Mouse (Mus musculus) lung, postnatal 10 days (tissue): ENCODE measurements around the gene Psen2.

Experiments
- DNase-seq: peaks from one replicate; pipeline ENCODE4 v3.0.0; 2021

Gene Psen2

GRCm38 (mm10) chr1:180247901-180248300, 15.3 kb downstream of the Psen2 start:
- no peak for DNase-seq

GRCm38 (mm10) chr1:180245741-180246507, 17.3 kb downstream of the Psen2 start:
- DNase-seq, result no peak

GRCm38 (mm10) chr1:180231729-180232128, 31.5 kb downstream of the Psen2 start:
- DNase-seq, result no peak

GRCm38 (mm10) chr1:180230580-180230979, 32.7 kb downstream of the Psen2 start:
- DNase-seq, result no peak

- no peak for DNase-seq
Observed at GRCm38 (mm10) chr1:180229906-180230305, 33.3 kb downstream of the Psen2 start.

- DNase-seq, result no peak
Observed at GRCm38 (mm10) chr1:180228854-180229253, 34.4 kb downstream of the Psen2 start.

- DNase-seq, result peak; percentile 38
Observed at GRCm38 (mm10) chr1:180226766-180227165, 36.5 kb downstream of the Psen2 start.

GRCm38 (mm10) chr1:180226221-180226713, 37.0 kb downstream of the Psen2 start:
- DNase-seq, result no peak

- DNase-seq, result peak; percentile 75
Observed at GRCm38 (mm10) chr1:180225500-180226220, 37.6 kb downstream of the Psen2 start.

GRCm38 (mm10) chr1:180222007-180222406, 41.2 kb downstream of the Psen2 start:
- no peak for DNase-seq

- no peak for DNase-seq
Observed at GRCm38 (mm10) chr1:180220791-180221542, 42.3 kb downstream of the Psen2 start.

GRCm38 (mm10) chr1:180216541-180217276, 46.5 kb downstream of the Psen2 start:
- no peak for DNase-seq

GRCm38 (mm10) chr1:180215044-180215443, 48.2 kb downstream of the Psen2 start:
- DNase-seq, result peak; percentile 72

GRCm38 (mm10) chr1:180212911-180213310, 50.3 kb downstream of the Psen2 start:
- DNase-seq, result no peak

- DNase-seq, result no peak
Observed at GRCm38 (mm10) chr1:180210781-180211271, 52.4 kb downstream of the Psen2 start.

GRCm38 (mm10) chr1:180210031-180210432, 53.2 kb downstream of the Psen2 start:
- DNase-seq, result no peak

GRCm38 (mm10) chr1:180208370-180208769, 54.9 kb downstream of the Psen2 start:
- no peak for DNase-seq

GRCm38 (mm10) chr1:180200722-180201121, 62.5 kb downstream of the Psen2 start:
- no peak for DNase-seq

- DNase-seq, result no peak
Observed at GRCm38 (mm10) chr1:180199715-180200050, 63.6 kb downstream of the Psen2 start.

- no peak for DNase-seq
Observed at GRCm38 (mm10) chr1:180198959-180199714, 64.1 kb downstream of the Psen2 start, which contains the start of gene Coq8a. Coq8a (minus strand) TSS chr1:180199602.

- no peak for DNase-seq
Observed at GRCm38 (mm10) chr1:180197956-180198355, 65.3 kb downstream of the Psen2 start.

- no peak for DNase-seq
Observed at GRCm38 (mm10) chr1:180196508-180196907, 66.7 kb downstream of the Psen2 start.
